Mouse (Mus musculus) mesoderm, embryonic 11.5 days (tissue): ENCODE data around the gene Ceacam3.
"Not testable (repeated sequence)": the region's sequence is repeated elsewhere in the genome, so short reads cannot be mapped to it uniquely, and the experiment has no call there.

Source experiments
- DNase-seq: peaks from one replicate; pipeline ENCODE4 v3.0.0-alpha.2; 2012; ENCODE audit warnings: low read depth, low spot score

Gene Ceacam3

DNA sequence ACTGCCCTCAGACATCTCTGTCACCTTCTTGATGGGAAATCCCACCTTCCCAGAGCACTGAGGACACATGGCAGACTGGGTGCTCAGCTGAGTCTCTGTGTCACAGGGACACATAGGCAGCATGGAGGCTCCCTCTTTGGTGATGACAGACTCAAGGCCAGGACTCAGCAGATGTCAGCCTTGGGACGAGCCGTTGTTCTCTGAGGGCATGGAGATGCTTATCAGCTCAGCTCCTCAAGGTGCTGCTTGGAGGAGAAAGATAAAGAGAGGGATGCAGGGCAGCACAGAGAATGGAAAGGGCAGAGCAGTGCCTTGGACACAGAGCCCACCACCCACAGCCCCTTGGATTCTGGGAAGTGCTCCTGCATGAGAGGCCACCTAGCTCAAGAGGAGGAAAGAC is at the start of gene Ceacam3:
Gene Ceacam3 (plus strand): TSS at position 352 of the 400 bp plus-strand sequence.
- no peak for DNase-seq

DNA sequence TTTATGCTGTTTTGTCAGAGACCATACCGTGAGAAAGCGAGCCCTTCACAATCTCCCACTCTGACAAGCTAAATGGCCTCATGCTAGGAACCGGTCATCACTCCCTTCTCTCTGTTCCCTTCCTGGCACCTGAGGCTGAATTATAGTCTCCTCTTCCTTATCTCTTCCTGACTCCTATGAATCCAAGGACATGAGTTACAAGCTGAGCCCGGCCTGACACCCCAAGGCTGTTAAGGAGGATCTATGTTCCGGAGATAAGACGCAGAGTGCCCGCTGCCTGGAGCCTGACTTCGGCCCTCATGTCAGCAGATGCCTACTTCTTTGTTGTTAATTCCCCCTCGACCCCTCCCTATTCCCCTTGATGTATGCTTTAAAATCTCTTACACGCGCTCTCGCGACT is 48.5 kb upstream of the Ceacam3 start:
- DNase-seq: not testable (repeated sequence)

DNA sequence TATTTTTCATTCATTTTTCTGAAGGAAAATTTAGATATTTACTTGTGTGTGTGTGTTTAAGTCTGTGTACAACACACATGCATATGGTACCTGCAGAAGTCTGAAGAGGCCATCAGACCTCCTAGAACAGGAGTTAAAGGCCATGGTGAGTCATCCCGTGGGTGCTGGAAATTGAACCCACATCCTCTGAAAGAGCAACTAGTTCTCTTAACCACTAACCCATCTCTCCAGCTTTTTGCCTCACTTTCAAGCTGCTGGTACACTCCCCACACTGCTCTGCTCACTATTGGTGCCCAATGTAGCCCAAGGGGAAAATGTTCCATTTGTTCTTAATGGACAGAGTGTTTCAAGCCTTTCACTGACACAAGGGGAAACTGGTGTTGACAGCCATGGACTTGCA is 14.8 kb upstream of the Ceacam3 start:
- DNase-seq: no peak

DNA sequence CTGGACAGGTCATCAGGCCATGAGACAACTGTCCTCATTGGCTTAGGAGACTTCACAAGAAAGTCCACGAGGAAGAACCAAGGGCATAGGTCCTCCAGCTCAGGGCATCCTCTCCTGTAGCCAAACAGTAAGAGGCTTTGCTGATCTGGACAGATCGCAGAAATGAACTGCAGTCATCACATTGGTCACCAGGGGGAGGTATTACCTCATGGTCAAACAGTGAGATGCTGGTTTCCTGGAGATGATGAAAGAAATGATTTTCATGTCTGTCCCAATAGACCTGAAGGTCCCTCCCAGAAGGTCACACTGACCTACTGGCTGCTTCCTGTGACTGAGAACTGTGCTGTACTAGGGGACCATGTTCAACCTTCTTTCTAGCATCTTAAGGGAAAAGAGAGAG is 5.6 kb downstream of the Ceacam3 start:
- DNase-seq: peak; percentile 11

DNA sequence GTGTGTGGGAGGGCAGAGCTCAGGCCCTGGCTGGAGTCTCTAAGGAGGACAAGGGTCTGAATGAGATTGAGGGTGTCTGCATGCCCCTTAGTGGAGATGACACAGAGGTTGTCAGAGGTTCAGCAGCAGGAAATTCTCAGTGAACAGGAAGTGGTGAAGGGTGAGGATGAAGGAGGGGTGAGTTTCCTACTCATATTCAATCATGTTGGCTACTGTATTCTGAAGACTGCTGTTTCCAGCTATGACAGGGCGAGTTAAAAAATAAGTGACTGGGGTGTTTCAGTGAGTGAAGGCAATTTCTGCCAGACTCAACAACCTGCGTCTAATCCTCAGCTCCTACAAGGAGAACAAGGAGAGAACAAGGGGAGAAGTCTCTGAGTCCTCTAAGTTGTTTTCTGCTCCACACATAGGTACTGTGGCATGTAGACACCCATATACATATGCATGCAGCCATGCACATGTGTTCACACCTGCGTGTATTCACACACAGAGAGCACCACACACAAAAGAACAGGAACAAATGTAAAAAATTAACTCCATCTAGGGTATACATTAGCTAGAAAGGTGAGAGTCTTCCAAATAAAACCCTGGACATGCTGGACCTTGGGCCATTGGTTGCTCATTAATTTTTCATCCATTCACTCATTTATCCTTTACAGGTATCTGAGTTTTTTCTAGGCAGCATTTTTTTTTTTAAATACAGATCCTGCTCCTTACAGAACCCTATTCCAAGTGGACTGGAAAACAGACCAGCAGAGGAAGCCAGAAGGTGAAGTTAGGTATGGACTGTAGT is 7.0 kb downstream of the Ceacam3 start:
- no peak for DNase-seq

DNA sequence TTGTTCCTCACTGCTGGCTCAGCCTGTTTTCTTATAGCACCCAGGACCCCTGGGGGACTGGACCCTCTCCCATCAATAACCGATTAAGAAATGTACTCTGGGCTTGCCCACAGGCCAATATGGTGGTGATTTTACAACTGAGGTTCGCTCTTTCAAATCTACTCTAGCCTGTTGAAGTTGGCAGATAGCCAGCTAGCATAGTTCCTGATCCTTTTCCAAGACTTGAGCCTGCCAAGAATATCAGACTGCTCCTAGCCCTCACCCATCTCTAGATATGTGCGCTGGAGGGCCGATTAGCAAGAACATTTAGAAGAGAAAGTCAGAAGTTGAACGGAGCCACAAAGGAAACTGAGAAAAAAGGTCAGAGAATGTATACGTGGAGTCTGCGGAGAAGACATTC is 8.9 kb downstream of the Ceacam3 start:
- no peak for DNase-seq

DNA sequence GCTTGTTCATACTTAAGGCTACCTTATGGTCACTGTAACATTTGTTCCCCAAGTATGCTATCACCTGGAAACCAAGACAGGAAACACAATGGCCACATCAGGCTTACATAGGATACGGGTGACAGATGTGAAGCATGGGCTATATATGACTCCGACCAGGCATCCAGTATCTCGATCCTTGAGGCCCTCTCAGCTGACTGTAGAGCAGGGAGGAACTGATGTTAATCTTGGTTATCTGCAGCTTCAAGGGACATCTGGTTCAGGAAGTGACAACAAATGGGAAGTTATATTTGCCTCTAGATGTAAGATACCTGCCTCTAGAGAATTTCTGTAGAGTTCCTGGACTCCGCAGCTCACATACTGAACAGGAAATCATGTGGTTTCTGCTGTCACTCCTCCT is 21.7 kb downstream of the Ceacam3 start:
- no peak for DNase-seq

DNA sequence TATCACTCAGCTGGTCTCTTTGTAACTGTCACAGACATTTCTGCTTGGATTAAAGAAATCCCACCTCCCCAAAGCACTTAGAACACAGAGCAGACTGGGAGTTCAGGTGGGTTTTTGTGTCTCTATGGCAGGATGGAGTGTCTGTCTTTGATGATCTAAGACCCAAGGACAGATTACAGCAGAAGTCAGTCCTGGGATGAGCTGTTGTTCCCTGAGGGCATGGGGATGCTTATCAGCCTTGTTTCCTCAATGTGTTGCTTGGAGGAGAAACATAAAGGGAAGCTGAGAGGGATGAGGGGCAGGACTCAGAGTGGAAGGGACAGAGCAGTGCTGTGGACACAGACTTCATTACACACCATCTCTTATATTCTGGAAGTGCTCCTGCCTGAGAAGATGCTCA is 53.1 kb downstream of the Ceacam3 start, which contains the start of gene Psg29:
Gene Psg29 (plus strand): TSS at position 301 of the 400 bp plus-strand sequence.
- no peak for DNase-seq

DNA sequence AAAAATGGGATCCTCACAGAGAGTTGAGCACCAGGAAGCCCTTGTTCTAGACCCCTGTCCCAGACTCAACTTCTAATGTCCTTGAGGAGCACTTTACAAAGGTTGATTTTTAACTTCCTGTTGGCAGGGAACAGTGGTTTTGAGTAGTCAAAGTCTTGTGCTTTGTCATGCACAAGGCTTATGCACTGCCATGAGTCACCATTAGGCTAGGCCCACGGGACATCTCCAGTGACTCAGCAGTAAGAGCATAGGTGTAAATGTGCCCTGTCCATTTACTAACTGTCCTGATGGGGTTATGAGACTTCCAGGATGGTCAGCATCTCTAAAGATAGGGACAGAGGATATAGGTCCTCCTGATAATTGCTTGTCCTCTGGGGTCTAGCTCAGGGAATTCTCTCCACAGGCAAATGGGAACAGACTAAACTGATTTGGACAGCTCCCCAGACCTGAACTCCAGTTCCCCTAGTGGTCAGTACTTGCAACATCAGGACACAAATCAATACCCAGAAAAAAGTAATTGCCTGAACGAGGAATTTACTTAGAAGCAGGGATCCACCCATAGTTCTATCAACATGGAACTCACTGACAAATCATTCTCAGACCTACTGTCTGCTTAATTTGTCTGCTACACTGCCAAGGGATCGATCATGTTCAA is 55.6 kb downstream of the Ceacam3 start:
- no peak for DNase-seq
